Mouse (Mus musculus) intestine, embryonic 16.5 days (tissue): ENCODE data around the gene Ankrd13b. TPM values are rescaled to one million over a fixed set of nuclear protein-coding genes. Genes with fewer than 3 reads are reported as not detected.
A peak's percentile ranks its signal among the peaks of the same experiment; 100 is the strongest.

Experiments used
- ATAC-seq: fragments of 200-750 bp; cut with Nextera tagmentation; 2 replicates; pipeline ENCODE4 v1.8.0; 2017; ENCODE audit warnings: moderate TSS enrichment, moderate library complexity
- H3K27ac ChIP-seq: fragments of 300-500 bp; sonication (generic); 2 replicates; pipeline ENCODE4 v1.5.1; 2014; ENCODE audit warnings: mild to moderate bottlenecking, low read length
- H3K27me3 ChIP-seq: fragments of 300-500 bp; sonication (generic); replicated peaks from 2 replicates; pipeline ENCODE4 v1.6.1; 2014; ENCODE audit warnings: low read length, control low read depth, mixed read lengths; ENCODE audit not compliant: control insufficient read depth, insufficient read depth
- H3K36me3 ChIP-seq: fragments of 300-500 bp; sonication (generic); 2 replicates; pipeline ENCODE4 v1.6.1; 2014; ENCODE audit warnings: low read length, control low read depth; ENCODE audit not compliant: control insufficient read depth, insufficient read depth
- H3K4me1 ChIP-seq: fragments of 300-500 bp; sonication (generic); 2 replicates; pipeline ENCODE4 v1.6.1; 2014; ENCODE audit warnings: low read length, control low read depth, mixed read lengths; ENCODE audit not compliant: control insufficient read depth, insufficient read depth
- H3K4me2 ChIP-seq: fragments of 300-500 bp; sonication (generic); 2 replicates; pipeline ENCODE4 v1.6.1; 2014; ENCODE audit warnings: low read depth, low read length, control low read depth
- H3K4me3 ChIP-seq: fragments of 300-500 bp; sonication (generic); 2 replicates; pipeline ENCODE4 v1.5.1; 2014; ENCODE audit warnings: mild to moderate bottlenecking, low read length
- H3K9ac ChIP-seq: fragments of 300-500 bp; sonication (generic); 2 replicates; pipeline ENCODE4 v1.6.1; 2014; ENCODE audit warnings: low read depth, low read length
- H3K9me3 ChIP-seq: fragments of 300-500 bp; sonication (generic); 2 replicates; pipeline ENCODE4 v1.6.1; 2016; ENCODE audit warnings: low read length, control low read depth; ENCODE audit not compliant: control insufficient read depth
- WGBS: fragments of 180-500 bp; shearing (Covaris S2); extraction: QIAGEN DNeasy Blood & Tissue Kit; methylation state at CpG from one replicate; pipeline ENCODE4 v1.1.7; 2014; 5-methylcytosine and 5-hydroxymethylcytosine counted together
- polyA plus RNA-seq: library from polyadenylated mRNA; unstranded; fragments of >200 nt; fragmentation: Nextera tagmentation; extraction: Ambion mirVana; gene quantifications from 2 replicates; pipeline ENCODE4 v1.2.1, GENCODE M21; 2015

The Ankrd13b gene
- polyA plus RNA-seq, 1 experiment from 2014 or later: 1.7 TPM

DNA sequence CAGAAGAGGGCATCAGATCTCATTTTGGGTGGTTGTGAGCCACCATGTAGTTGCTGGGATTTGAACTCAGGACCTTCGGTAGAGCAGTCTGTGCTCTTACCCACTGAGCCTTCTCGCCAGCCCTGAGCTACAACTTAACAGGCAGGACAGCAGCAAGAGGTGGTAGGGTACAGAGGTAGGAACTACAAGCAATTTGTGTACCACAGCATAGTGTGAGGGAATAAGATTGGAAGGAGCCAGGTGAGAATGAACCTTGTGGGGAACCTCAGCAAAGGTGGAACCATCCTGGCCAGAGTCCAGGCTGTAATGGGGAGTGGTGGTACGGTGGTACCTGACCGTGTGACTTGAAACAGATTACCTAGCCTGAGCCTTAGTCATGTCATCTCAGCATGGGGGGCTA, 12.5 kb upstream of the Ankrd13b start:
- Histone ChIP-seq H3K4me2 (no peak overlapping the region), H3K9ac (no peak overlapping the region), H3K9me3 (no peaks in the 10 kb centered on the region), H3K36me3 (peaks cover 36% of the 10 kb centered on the region), H3K27me3 (no peaks in the 10 kb centered on the region), H3K27ac (no peak overlapping the region), H3K4me3 (no peak overlapping the region), H3K4me1 (peaks cover 45% of the 10 kb centered on the region)
- no peak for ATAC-seq
- WGBS: 82% methylated on average over 4 of the region's 4 CpGs

DNA sequence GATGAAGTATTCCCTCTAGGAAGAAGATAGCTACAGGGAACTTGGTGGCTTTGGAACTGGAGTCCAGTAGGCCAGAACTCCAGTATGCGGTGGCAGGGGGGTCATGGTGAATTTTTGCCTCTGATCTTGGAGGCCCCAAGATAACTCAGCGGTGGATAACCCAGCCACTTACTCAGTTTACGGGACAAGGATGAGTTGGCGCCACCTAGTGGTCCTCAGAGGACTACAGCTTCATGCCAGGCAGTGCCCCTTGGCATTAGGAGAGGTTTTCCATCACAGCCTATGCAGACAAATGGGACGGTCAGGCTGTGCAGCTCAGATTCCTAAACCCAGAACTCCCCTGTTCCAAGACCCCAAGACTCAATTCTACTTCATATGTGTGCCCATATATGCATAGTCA, 11.9 kb upstream of the Ankrd13b start:
- Histone ChIP-seq H3K4me2 (no peak overlapping the region), H3K27me3 (no peaks in the 10 kb centered on the region), H3K9ac (no peak overlapping the region), H3K9me3 (no peaks in the 10 kb centered on the region), H3K36me3 (peaks cover 30% of the 10 kb centered on the region), H3K27ac (no peak overlapping the region), H3K4me3 (no peak overlapping the region), H3K4me1 (peaks cover 44% of the 10 kb centered on the region)
- ATAC-seq: no peak
- 25% methylated on average over 5 of the region's 5 CpGs for WGBS

DNA sequence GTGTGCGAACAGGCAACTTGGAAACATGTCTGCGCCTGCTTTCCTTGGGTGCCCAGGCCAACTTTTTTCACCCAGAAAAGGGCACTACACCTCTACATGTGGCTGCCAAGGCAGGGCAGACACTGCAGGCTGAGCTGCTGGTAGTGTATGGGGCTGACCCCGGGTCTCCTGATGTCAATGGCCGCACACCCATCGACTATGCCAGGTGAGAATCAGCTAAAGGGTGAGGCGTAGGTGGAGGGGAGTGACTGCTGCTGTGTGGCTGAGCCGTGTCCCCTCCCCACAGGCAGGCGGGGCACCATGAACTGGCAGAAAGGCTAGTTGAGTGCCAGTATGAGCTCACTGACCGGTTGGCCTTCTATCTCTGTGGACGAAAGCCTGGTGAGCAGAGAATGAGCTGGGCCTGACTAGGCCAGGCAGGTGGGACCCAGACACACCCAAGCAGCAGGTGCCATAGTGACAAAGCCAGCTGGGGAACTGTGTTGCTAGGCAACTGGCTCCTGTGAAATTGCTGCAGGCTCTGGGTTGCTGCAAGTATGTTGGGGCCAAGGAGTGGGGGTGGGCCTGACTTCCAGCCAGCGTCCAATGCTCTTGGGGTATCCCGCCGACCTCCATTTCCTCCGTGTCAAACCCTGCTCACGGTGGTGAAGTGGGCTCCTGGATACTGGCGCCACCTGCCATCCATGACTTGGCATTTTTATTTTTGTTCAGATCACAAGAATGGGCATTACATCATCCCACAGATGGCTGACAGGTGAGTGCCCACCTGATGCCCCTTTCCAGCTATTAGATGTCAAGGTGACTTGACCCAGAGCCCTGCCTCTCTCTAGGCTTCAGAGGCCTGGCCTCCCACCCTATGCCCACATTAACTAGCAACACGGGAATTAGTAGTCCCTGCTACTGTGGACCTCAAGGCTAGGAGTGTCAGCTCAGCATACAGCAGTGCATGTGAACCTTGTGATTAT, 11.2 kb upstream of the Ankrd13b start:
- Histone ChIP-seq H3K4me1 (peaks cover 48% of the 10 kb centered on the region), H3K9me3 (no peaks in the 10 kb centered on the region), H3K27ac (no peak overlapping the region), H3K4me2 (no peak overlapping the region), H3K9ac (no peak overlapping the region), H3K27me3 (no peaks in the 10 kb centered on the region), H3K36me3 (peaks cover 28% of the 10 kb centered on the region), H3K4me3 (no peak overlapping the region)
- no peak for ATAC-seq
- 77% methylated on average over 17 of the region's 17 CpGs for WGBS

DNA sequence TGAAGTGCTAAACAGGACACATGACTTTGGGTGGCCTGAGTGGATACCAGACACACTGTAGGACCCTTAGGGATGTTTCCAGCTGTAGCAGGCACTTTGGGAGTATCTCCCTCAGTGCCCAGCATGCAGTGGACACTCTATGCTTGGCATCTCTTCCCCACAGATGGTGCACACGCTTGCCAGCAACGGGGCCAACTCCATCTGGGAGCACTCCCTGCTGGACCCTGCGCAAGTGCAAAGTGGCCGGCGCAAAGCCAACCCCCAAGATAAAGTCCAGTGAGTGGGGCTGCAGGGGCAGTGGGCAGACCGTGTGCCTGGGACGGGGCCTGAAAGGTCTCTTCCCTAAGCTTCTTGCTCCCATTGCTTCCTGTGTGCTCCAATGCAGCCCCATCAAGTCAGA, 9.9 kb upstream of the Ankrd13b start:
- H3K9me3 ChIP-seq: no peaks in the 10 kb centered on the region
- H3K4me2 ChIP-seq: no peak overlapping the region
- H3K27me3 ChIP-seq: no peaks in the 10 kb centered on the region
- 95% methylated on average over 7 of the region's 7 CpGs for WGBS
- H3K27ac ChIP-seq: no peak overlapping the region
- H3K9ac ChIP-seq: no peak overlapping the region
- no peak overlapping the region for H3K4me3 ChIP-seq
- no peak for ATAC-seq
- H3K4me1 ChIP-seq: peaks cover 56% of the 10 kb centered on the region
- H3K36me3 ChIP-seq: peaks cover 19% of the 10 kb centered on the region

DNA sequence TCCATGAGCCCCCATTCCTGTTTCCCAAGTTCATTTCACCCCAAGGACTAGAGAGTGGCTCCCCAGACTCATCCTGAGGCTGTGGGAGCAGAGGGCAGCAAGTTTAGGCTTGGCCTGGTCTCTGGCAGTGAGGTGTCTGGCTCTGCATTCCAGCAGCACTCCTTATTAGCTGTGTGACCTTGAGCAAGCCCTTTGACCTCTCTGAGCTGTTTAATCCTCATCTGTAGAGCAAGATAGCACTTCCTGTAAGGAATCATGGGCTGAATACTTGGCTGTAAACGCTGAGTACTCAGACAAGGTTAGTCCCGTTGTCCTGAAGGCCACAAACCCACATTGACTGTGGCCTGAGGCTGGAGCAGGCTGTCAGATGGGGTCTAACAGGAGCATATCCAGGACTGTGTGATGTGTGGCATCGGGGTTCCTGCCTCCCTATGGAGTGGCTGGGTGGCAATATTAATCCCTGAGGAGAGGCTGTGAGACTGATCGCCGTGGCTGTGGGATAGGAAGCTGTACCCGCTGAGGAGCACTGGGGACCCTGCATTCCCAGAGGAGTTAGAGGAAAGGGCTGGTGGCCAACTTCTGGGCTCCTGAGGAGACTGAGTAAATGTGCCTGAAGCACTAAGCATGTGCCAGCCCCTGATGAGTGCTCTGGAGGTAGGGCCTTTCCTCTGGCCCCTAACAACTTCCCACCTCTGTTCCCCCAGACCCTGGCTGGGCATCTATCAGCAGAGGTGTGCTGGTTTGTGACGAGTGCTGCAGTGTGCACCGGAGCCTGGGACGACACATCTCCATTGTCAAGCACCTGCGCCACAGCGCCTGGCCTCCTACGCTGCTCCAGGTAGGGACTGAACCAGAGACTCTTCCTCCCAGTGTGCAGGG, 9.0 kb upstream of the Ankrd13b start:
- H3K9me3 ChIP-seq: no peaks in the 10 kb centered on the region
- peak overlapping the region; percentile 16 for H3K9ac ChIP-seq
- peaks cover 12% of the 10 kb centered on the region for H3K36me3 ChIP-seq
- peak overlapping the region; percentile 62 for H3K27ac ChIP-seq
- H3K4me2 ChIP-seq: no peak overlapping the region
- no peaks in the 10 kb centered on the region for H3K27me3 ChIP-seq
- 71% methylated on average over 12 of the region's 12 CpGs for WGBS
- ATAC-seq: no peak
- no peak overlapping the region for H3K4me3 ChIP-seq
- H3K4me1 ChIP-seq: peaks cover 52% of the 10 kb centered on the region

DNA sequence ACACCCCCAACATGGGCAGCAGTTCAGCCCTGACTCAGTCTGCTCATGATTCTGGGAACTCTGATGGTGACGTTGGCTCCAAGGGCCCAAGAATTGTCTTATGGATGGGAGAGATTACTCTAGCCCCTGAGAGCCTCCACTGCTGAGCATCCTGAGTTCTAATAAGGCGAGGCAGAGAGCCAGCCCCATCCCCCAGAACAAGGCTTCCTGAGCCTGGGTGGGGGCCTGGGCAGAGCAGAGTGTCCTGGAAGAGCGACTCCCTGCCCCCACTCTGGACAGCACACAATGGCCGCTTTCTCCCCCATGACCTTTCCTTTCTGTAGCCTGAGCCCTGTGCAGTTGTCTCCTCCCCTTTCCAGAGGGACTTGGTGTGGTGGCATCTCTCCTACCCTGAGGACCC, 8.4 kb upstream of the Ankrd13b start:
- ATAC-seq: no peak
- Histone ChIP-seq H3K36me3 (peaks cover 6% of the 10 kb centered on the region; the same call in 1 of the 2 replicates), H3K4me2 (no peak overlapping the region), H3K4me1 (peaks cover 47% of the 10 kb centered on the region), H3K9me3 (no peaks in the 10 kb centered on the region), H3K27ac (peak overlapping the region; percentile 62), H3K4me3 (no peak overlapping the region), H3K9ac (peak overlapping the region; percentile 16; the same call in 1 of the 2 replicates), H3K27me3 (no peaks in the 10 kb centered on the region)
- WGBS: 66% methylated on average over 4 of the region's 4 CpGs

DNA sequence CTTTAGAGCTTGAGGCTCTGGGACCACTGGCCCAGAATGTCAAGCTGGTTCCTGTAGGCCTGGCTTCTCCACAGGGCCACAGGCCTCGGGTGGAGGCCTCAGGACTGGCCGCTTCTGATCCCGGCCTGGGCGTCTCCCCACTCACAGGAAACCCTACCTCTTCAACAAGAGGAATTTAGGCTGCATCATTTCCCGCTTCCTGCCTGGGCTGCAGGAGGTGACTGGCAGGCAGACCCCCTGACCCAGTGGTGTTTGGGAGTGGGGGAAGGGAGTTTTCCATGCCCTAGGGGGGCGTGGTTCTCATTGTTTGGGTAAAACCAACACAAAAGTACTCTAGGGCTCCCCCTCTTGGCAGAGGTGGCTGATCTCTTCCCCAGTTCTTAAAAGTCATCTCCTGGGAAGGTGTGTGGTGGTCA, 7.9 kb upstream of the Ankrd13b start:
- no peak overlapping the region for H3K4me2 ChIP-seq
- no peak overlapping the region for H3K4me3 ChIP-seq
- no peaks in the 10 kb centered on the region for H3K9me3 ChIP-seq
- 32% methylated on average over 6 of the region's 6 CpGs for WGBS
- no peak for ATAC-seq
- 0 out of 2 replicates have a peak overlapping the region, but pooled peaks have one; percentile 12 for H3K9ac ChIP-seq
- peaks cover 6% of the 10 kb centered on the region; the same call in 1 of the 2 replicates for H3K36me3 ChIP-seq
- H3K27ac ChIP-seq: peak overlapping the region; percentile 65
- peaks cover 48% of the 10 kb centered on the region for H3K4me1 ChIP-seq
- H3K27me3 ChIP-seq: no peaks in the 10 kb centered on the region

DNA sequence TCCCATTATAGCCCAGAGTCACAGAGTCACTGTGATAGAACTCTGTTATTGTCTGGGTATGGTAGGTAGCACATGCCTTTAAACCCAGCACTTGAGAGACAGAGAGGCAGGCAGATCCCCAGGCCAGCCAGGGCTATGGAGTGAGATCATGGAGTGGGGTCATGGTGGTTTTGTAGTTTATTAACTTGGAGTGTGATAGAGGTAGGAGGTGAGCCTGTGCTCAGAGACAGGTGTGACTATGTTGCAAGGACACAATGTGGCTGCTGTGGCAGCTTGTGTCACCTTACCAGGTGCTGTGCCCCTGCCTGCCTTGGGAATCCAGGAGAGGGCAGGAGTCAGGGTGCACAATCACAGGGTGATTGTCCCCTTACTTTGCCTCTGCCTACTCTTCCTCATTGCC, 6.0 kb upstream of the Ankrd13b start:
- Histone ChIP-seq H3K4me2 (peak overlapping the region; percentile 63), H3K4me3 (no peak overlapping the region), H3K4me1 (peaks cover 61% of the 10 kb centered on the region), H3K36me3 (0 out of 2 replicates have a peak, but pooled peaks cover 6% of the 10 kb centered on the region), H3K27ac (peak overlapping the region; percentile 64), H3K9ac (0 out of 2 replicates have a peak overlapping the region, but pooled peaks have one; percentile 33), H3K27me3 (no peaks in the 10 kb centered on the region), H3K9me3 (no peaks in the 10 kb centered on the region)
- ATAC-seq: peak; percentile 7

DNA sequence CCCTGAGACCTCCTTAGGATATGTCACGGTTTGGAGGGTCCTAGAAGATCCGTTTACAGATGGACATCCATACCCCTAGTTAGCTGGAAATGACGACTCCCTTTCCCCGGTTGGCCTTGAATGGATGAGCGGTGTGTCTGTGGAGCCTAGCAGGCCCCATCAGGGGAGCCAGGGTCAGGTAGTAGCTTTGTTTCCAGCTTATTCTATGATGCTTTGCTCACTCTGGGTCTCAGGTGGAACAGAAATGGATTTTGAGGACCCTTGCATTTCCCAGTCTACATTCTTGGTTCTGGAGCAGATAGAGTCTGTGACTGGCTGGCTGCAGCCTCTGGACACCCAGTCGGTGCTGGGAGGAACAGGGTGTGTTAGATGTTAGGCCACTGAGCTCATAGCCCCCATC, 5.3 kb upstream of the Ankrd13b start:
- Histone ChIP-seq H3K36me3 (0 out of 2 replicates have a peak, but pooled peaks cover 3% of the 10 kb centered on the region), H3K4me1 (peaks cover 67% of the 10 kb centered on the region), H3K9ac (peak overlapping the region; percentile 93), H3K4me2 (peak overlapping the region; percentile 63), H3K27ac (peak overlapping the region; percentile 64), H3K9me3 (no peaks in the 10 kb centered on the region), H3K4me3 (peak overlapping the region; percentile 98), H3K27me3 (no peaks in the 10 kb centered on the region)
- 59% methylated on average over 6 of the region's 6 CpGs for WGBS
- ATAC-seq: no peak
